Mouse (Mus musculus) ES-Bruce4 (cell line): Measurements from ENCODE around the gene Furin.

Experiments used
- CTCF ChIP-seq: IDR thresholded peaks from one replicate; pipeline ENCODE4 v1.8.1; 2011; ENCODE audit warnings: low read depth, low read length
- EP300 ChIP-seq: IDR thresholded peaks from 2 replicates; pipeline ENCODE4 v1.6.1; 2011; ENCODE audit warnings: low read depth, low read length; ENCODE audit not compliant: insufficient read depth
- POLR2A ChIP-seq: IDR thresholded peaks from one replicate; pipeline ENCODE4 v1.8.1; 2011; ENCODE audit warnings: low read length; ENCODE audit not compliant: insufficient read depth

- TF ChIP-seq CTCF = no peak
- no peak for TF ChIP-seq POLR2A
- TF ChIP-seq EP300 = no peak
These were observed 22.3 kb downstream of the Furin start for GRCm38 (mm10) chr7:80382919-80383318.
